Mouse (Mus musculus) splenic B cell, adult 2 months (primary cell): ENCODE measurements at regions not wholly inside any gene's neighbourhood (a gene's known extent, or its start where the extent isn't known, plus 50 kb on each side); places are given as distances from the start of the nearest gene placed in this dataset.

Experiments used
- DNase-seq: peaks from one replicate; pipeline ENCODE4 v3.0.0-alpha.2; 2011; ENCODE audit warnings: low read depth, low spot score
- H3K27me3 ChIP-seq: 2 replicates; pipeline ENCODE4 v1.6.1; 2012; ENCODE audit warnings: mild to moderate bottlenecking, low read length, moderate library complexity, mixed read lengths; ENCODE audit not compliant: control insufficient read depth, poor library complexity, insufficient read depth, severe bottlenecking
- H3K36me3 ChIP-seq: 2 replicates; pipeline ENCODE4 v1.6.1; 2012; ENCODE audit warnings: mild to moderate bottlenecking, low read length, moderate library complexity, mixed read lengths; ENCODE audit not compliant: control insufficient read depth, poor library complexity, insufficient read depth, severe bottlenecking

GRCm38 (mm10) chr11:109011161-109011560 lies 91.0 kb downstream of the Axin2 start:
- Histone ChIP-seq H3K27me3 (no peaks in the 10 kb centered on the region), H3K36me3 (no peaks in the 10 kb centered on the region)
- DNase-seq, result no peak

- no peak for DNase-seq
- Histone ChIP-seq H3K27me3 (no peaks in the 10 kb centered on the region), H3K36me3 (no peaks in the 10 kb centered on the region)
These were observed 88.7 kb downstream of the Axin2 start for GRCm38 (mm10) chr11:109008872-109009271.

DNA sequence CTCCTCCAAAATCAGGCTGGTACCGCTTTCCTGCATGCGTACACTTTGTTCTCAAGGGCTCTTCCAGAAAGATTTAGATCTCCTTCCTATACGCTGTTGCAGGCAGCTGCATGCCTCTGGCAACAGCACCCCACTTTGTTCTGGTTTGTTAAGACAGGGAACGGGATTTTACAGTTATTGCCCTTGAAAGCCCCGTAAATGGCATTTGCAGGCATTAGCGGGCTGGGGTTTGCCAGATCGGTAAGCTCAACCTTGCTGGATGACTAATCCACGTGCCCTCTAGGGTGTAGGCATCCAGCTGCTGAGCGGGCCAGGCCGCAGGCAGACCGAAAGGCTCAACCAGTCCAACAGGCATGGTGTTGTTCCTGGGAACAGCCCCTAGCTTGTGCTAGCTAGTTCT lies 85.5 kb downstream of the Axin2 start:
- DNase-seq, result no peak
- Histone ChIP-seq H3K27me3 (no peaks in the 10 kb centered on the region; the same call in 1 of the 2 replicates), H3K36me3 (no peaks in the 10 kb centered on the region)
